Mouse (Mus musculus) lung, postnatal 10 days (tissue): Measurements from ENCODE around the gene Gpr152.
A peak's percentile ranks its signal among the peaks of the same experiment; 100 is the strongest.

Experiments used
- DNase-seq: peaks from one replicate; pipeline ENCODE4 v3.0.0; 2021

Gpr152 gene

GRCm38 (mm10) chr19:4175368-4175947, 35.9 kb downstream of the Gpr152 start, which contains the start of gene Carns1:
TSS of gene Carns1 (minus strand) at chr19:4175479.
- DNase-seq, result peak; percentile 66

- no peak for DNase-seq
These were observed 40.8 kb downstream of the Gpr152 start for GRCm38 (mm10) chr19:4180411-4180810.

GRCm38 (mm10) chr19:4181892-4182291, 42.3 kb downstream of the Gpr152 start:
- peak; percentile 79 for DNase-seq

- no peak for DNase-seq
These were observed 44.1 kb downstream of the Gpr152 start for GRCm38 (mm10) chr19:4183689-4184088.

- DNase-seq, result peak; percentile 56
These were observed 45.7 kb downstream of the Gpr152 start for GRCm38 (mm10) chr19:4184976-4185975.

GRCm38 (mm10) chr19:4187303-4187702, 47.7 kb downstream of the Gpr152 start:
- no peak for DNase-seq

GRCm38 (mm10) chr19:4189051-4189620, 49.5 kb downstream of the Gpr152 start:
- no peak for DNase-seq

- DNase-seq, result peak; percentile 68
These were observed 51.3 kb downstream of the Gpr152 start, which contains the start of gene Tbc1d10c for GRCm38 (mm10) chr19:4190831-4191334. TSS of gene Tbc1d10c (minus strand) at chr19:4191284.

- peak; percentile 98 for DNase-seq
These were observed 52.1 kb downstream of the Gpr152 start, which contains the start of gene Ppp1ca for GRCm38 (mm10) chr19:4191528-4192250. TSS of gene Ppp1ca (plus strand) at chr19:4192065.

- DNase-seq, result no peak
These were observed 52.8 kb downstream of the Gpr152 start for GRCm38 (mm10) chr19:4192251-4192985.

GRCm38 (mm10) chr19:4193129-4193528, 53.5 kb downstream of the Gpr152 start:
- no peak for DNase-seq

- DNase-seq, result no peak
These were observed 54.6 kb downstream of the Gpr152 start for GRCm38 (mm10) chr19:4194021-4194724.

- DNase-seq, result no peak
These were observed 55.4 kb downstream of the Gpr152 start for GRCm38 (mm10) chr19:4194776-4195650.
